Mouse (Mus musculus) bone marrow macrophage, adult 2 months (primary cell): ENCODE results near the gene Sertad2.

Source experiments
- CTCF ChIP-seq: IDR thresholded peaks from 2 replicates; pipeline ENCODE4 v1.5.1; 2012; ENCODE audit warnings: low read depth, mild to moderate bottlenecking, low read length, moderate library complexity
- POLR2A ChIP-seq: IDR thresholded peaks from 2 replicates; pipeline ENCODE4 v1.6.1; 2012; ENCODE audit warnings: mild to moderate bottlenecking, low read depth, low read length, borderline replicate concordance

DNA sequence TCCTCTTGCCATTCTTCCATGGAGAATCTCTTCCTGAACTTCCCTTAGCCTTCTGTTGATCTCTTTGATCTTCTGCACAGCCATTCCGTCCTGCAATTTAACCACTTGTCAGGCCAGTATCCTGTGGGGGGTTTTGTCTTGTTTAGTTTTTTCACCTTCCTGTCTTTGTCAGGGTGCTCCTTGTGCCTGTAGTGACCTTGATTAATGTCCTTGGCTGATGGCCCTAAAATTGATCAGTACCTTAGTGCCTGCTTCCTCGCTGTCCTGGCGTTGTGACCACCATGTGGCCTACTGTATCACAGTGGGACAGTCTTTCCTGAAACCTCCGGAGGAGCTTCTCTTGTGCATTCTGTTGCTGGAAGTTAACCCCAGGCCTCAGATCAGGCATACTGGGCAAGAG lies 70.2 kb downstream of the Sertad2 start:
- no peak for TF ChIP-seq CTCF
- no peak for TF ChIP-seq POLR2A
